8 mouse cellular contexts compared by ENCODE assay signal in the genomic region with DNA sequence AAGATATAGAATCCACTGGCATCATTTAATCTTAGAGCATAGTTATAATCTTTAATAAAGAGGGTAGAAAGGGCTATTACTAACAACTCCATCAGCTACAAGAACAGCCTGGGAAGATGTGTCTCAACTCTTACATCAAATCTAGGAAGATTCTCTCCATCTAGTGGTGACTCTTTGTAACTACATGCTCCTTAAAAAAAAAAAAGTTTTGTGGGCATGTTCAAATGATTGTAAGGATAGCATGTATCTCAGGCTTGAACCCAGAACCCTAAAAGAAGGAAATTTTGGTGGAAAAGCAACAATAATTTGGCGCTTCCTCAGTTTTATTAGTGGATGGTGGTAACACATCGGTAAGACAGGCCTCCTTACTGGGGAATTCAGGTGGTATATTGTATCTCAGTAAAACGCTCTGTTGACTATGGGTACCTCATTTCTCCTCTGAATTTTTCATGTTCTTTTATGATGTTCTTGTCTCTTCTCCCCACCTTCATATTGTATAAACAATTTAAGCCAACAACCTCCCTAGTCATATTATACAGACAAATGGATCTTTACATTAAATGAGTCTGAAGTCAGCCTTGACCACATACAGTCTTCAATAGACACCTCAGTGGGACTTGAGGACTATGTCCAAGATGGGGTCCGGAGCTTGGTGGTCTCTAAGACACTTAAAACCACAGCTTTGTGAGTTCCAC. TPM values are rescaled to one million over a fixed set of nuclear protein-coding genes. Genes with fewer than 3 reads are reported as not detected.
A peak's percentile ranks its signal among the peaks of the same experiment; 100 is the strongest.
DNase-seq lines count a peak whose midpoint lies in the region; ATAC-seq and TF ChIP-seq lines count a peak whose summit lies in the region.

No protein-coding gene starts in this region.

- H3K4me1 ChIP-seq in heart, adult 2 months (ENCODE audit: control insufficient read depth, insufficient read depth, low read length): no peaks in the 10 kb centered on the region
- H3K4me1 ChIP-seq in neural tube, embryonic 12.5 days: no peaks in the 10 kb centered on the region
- no peaks in the 10 kb centered on the region for H3K4me1 ChIP-seq in neural tube, embryonic 15.5 days
- H3K4me1 ChIP-seq in stomach, postnatal 0 days (replicated peaks; ENCODE audit: control insufficient read depth, insufficient read depth): no peaks in the 10 kb centered on the region

- TF ChIP-seq CTCF in heart, adult 2 months (IDR thresholded peaks at IDR 0.05): peak; percentile 87
- peak; percentile 77 for TF ChIP-seq CTCF in stomach, postnatal 0 days (IDR thresholded peaks at IDR 0.05; ENCODE audit: low read depth)

- no peak overlapping the region for H3K4me2 ChIP-seq in neural tube, embryonic 12.5 days (replicated peaks)
- H3K4me2 ChIP-seq in neural tube, embryonic 15.5 days: no peak overlapping the region
- no peak overlapping the region for H3K4me2 ChIP-seq in stomach, postnatal 0 days (replicated peaks; ENCODE audit: low read depth)

- H3K9ac ChIP-seq in heart, adult 2 months (ENCODE audit: low read depth, low read length): no peak overlapping the region
- H3K9ac ChIP-seq in neural tube, embryonic 12.5 days: no peak overlapping the region
- no peak overlapping the region for H3K9ac ChIP-seq in neural tube, embryonic 15.5 days (replicated peaks)
- H3K9ac ChIP-seq in stomach, postnatal 0 days (ENCODE audit: low read length): no peak overlapping the region

- TF ChIP-seq POLR2A in heart, adult 2 months (IDR thresholded peaks at IDR 0.05; ENCODE audit: insufficient read depth, low read depth, low read length): no peak

- H3K4me3 ChIP-seq in heart, adult 2 months: no peak overlapping the region
- no peak overlapping the region for H3K4me3 ChIP-seq in neural tube, embryonic 12.5 days
- H3K4me3 ChIP-seq in neural tube, embryonic 15.5 days (replicated peaks): no peak overlapping the region
- H3K4me3 ChIP-seq in stomach, postnatal 0 days (ENCODE audit: low read depth, low read length): no peak overlapping the region

- no peak for DNase-seq in heart, adult 2 months
- DNase-seq in heart, postnatal 4 days: no peak
- DNase-seq in embryo, embryonic 11 days: peak; percentile 55
- DNase-seq in stomach, postnatal 0 days (ENCODE audit: low spot score): no peak
- DNase-seq in right cerebral cortex, adult 2 months (ENCODE audit: low spot score in 2 of 2): no peak
- no peak for DNase-seq in heart, postnatal 36 days

- H3K79me2 ChIP-seq in heart, adult 2 months (replicated peaks; ENCODE audit: control insufficient read depth, insufficient read depth, low read length): no peaks in the 10 kb centered on the region

- no peaks in the 10 kb centered on the region for H3K36me3 ChIP-seq in heart, adult 2 months (ENCODE audit: control insufficient read depth, insufficient read depth, low read length)
- no peaks in the 10 kb centered on the region for H3K36me3 ChIP-seq in neural tube, embryonic 12.5 days
- H3K36me3 ChIP-seq in neural tube, embryonic 15.5 days: no peaks in the 10 kb centered on the region; the same call in 1 of the 2 replicates
- H3K36me3 ChIP-seq in stomach, postnatal 0 days (ENCODE audit: control insufficient read depth, insufficient read depth, low read length): no peaks in the 10 kb centered on the region

- intact Hi-C loops in heart, adult 2 months (cut with DNase I): loop anchor here (2.0 to 10.0 kb wide), 2 partner anchors 200 to 512 kb away; a partner anchor contains a TSS
- intact Hi-C loops in heart, postnatal 36 days (cut with DNase I): loop anchor here (1.0 to 10.0 kb wide), 2 partner anchors 201 to 512 kb away; a partner anchor contains a TSS

- 0 out of 2 replicates have a peak, but pooled peaks have one; percentile 21 for ATAC-seq in neural tube, embryonic 12.5 days (ENCODE audit: low FRiP score, low read depth)
- no peak for ATAC-seq in neural tube, embryonic 15.5 days (ENCODE audit: low FRiP score)
- ATAC-seq in stomach, postnatal 0 days (ENCODE audit: low FRiP score, low TSS enrichment): no peak

- TF ChIP-seq EP300 in heart, adult 2 months (IDR thresholded peaks at IDR 0.05; ENCODE audit: insufficient read depth, low read depth, low read length): no peak
- no peak for TF ChIP-seq EP300 in stomach, postnatal 0 days (optimal IDR thresholded peaks at IDR 0.05)

- no peaks in the 10 kb centered on the region for H3K27me3 ChIP-seq in heart, adult 2 months (ENCODE audit: control insufficient read depth, insufficient read depth, low read length)
- H3K27me3 ChIP-seq in neural tube, embryonic 12.5 days (replicated peaks): no peaks in the 10 kb centered on the region
- no peaks in the 10 kb centered on the region for H3K27me3 ChIP-seq in neural tube, embryonic 15.5 days (replicated peaks)
- H3K27me3 ChIP-seq in stomach, postnatal 0 days (ENCODE audit: control insufficient read depth, insufficient read depth, low read length): no peaks in the 10 kb centered on the region

- no peaks in the 10 kb centered on the region for H3K9me3 ChIP-seq in neural tube, embryonic 12.5 days
- H3K9me3 ChIP-seq in neural tube, embryonic 15.5 days (replicated peaks): no peaks in the 10 kb centered on the region
- no peaks in the 10 kb centered on the region for H3K9me3 ChIP-seq in stomach, postnatal 0 days (ENCODE audit: control insufficient read depth, low read length)

- 41% methylated on average over 4 of the region's 4 CpGs for WGBS in heart, adult 2 months
- 54% methylated on average over 4 of the region's 4 CpGs for WGBS in neural tube, embryonic 12.5 days
- WGBS in neural tube, embryonic 15.5 days: 44% methylated on average over 4 of the region's 4 CpGs
- WGBS in stomach, postnatal 0 days: 50% methylated on average over 4 of the region's 4 CpGs

- no peak overlapping the region for H3K27ac ChIP-seq in heart, adult 2 months
- H3K27ac ChIP-seq in neural tube, embryonic 12.5 days: no peak overlapping the region
- no peak overlapping the region for H3K27ac ChIP-seq in neural tube, embryonic 15.5 days (replicated peaks)
- no peak overlapping the region for H3K27ac ChIP-seq in stomach, postnatal 0 days (replicated peaks)

RNA-seq across cellular contexts. Expression of a gene that starts 40.4 kb away (rescaled TPM):
- 10 to 100 TPM in 1 of 2 experiments, 1 to 10 TPM in 1; 9.5 to 10.4 TPM for total RNA-seq in heart, adult 2 months (2021)
- polyA plus RNA-seq in heart, adult 2 months (2012; rRNA removed): 4.2 and 7.8 TPM in 2 replicates
- total RNA-seq in heart, postnatal 4 days (2021): 10 to 100 TPM; 28.3 to 29.7 TPM
- polyA plus RNA-seq in neural tube, embryonic 12.5 days (2016; fragmentation: Nextera tagmentation; extraction: Ambion mirVana): 56.7 and 58.5 TPM in 2 replicates
- 43.0 and 45.1 TPM in 2 replicates for polyA plus RNA-seq in neural tube, embryonic 15.5 days (2015; fragmentation: Nextera tagmentation; extraction: Ambion mirVana)
- polyA plus RNA-seq in stomach, postnatal 0 days (2015; fragmentation: Nextera tagmentation; extraction: Ambion mirVana): 24.0 TPM in 2 replicates
- total RNA-seq in heart, postnatal 36 days (2021): 10 to 100 TPM in 1 of 2 experiments, 1 to 10 TPM in 1; 9.4 to 10.7 TPM

RNA-seq across cellular contexts. Expression of a gene that starts 40.4 kb away (rescaled TPM):
- total RNA-seq in heart, adult 2 months (2021): 10 to 100 TPM; 32.4 to 36.9 TPM
- polyA plus RNA-seq in heart, adult 2 months (2012; rRNA removed): 114 and 175 TPM in 2 replicates
- total RNA-seq in heart, postnatal 4 days (2021): 10 to 100 TPM; 88.7 to 91.7 TPM
- polyA plus RNA-seq in neural tube, embryonic 12.5 days (2016; fragmentation: Nextera tagmentation; extraction: Ambion mirVana): 333 and 350 TPM in 2 replicates
- 228 and 246 TPM in 2 replicates for polyA plus RNA-seq in neural tube, embryonic 15.5 days (2015; fragmentation: Nextera tagmentation; extraction: Ambion mirVana)
- 123 and 146 TPM in 2 replicates for polyA plus RNA-seq in stomach, postnatal 0 days (2015; fragmentation: Nextera tagmentation; extraction: Ambion mirVana)
- total RNA-seq in heart, postnatal 36 days (2021): 10 to 100 TPM; 40.4 to 45.6 TPM
